Mouse (Mus musculus) midbrain, embryonic 15.5 days (tissue): ENCODE measurements around the gene Cpa4. TPM values are rescaled to one million over a fixed set of nuclear protein-coding genes. Genes with fewer than 3 reads are reported as not detected.
A peak's percentile ranks its signal among the peaks of the same experiment; 100 is the strongest.

Experiments
- ATAC-seq: fragments of 200-750 bp; cut with Nextera tagmentation; replicated peaks from 2 replicates; pipeline ENCODE4 v1.8.0; 2017; ENCODE audit warnings: moderate TSS enrichment
- H3K27ac ChIP-seq: fragments of 300-500 bp; sonication (generic); 2 replicates; pipeline ENCODE4 v1.5.1; 2015; ENCODE audit warnings: mild to moderate bottlenecking, inconsistent platforms
- H3K27me3 ChIP-seq: fragments of 300-500 bp; sonication (generic); replicated peaks from 2 replicates; pipeline ENCODE4 v1.6.1; 2015; ENCODE audit warnings: inconsistent platforms
- H3K36me3 ChIP-seq: fragments of 300-500 bp; sonication (generic); replicated peaks from 2 replicates; pipeline ENCODE4 v1.6.1; 2015; ENCODE audit warnings: inconsistent platforms
- H3K4me1 ChIP-seq: fragments of 300-500 bp; sonication (generic); 2 replicates; pipeline ENCODE4 v1.6.1; 2015; ENCODE audit warnings: inconsistent platforms
- H3K4me2 ChIP-seq: fragments of 300-500 bp; sonication (generic); 2 replicates; pipeline ENCODE4 v1.6.1; 2015; ENCODE audit warnings: inconsistent platforms, mild to moderate bottlenecking, moderate library complexity
- H3K4me3 ChIP-seq: fragments of 300-500 bp; sonication (generic); 2 replicates; pipeline ENCODE4 v1.5.1; 2015; ENCODE audit warnings: mild to moderate bottlenecking, inconsistent platforms
- H3K9ac ChIP-seq: fragments of 300-500 bp; sonication (generic); 2 replicates; pipeline ENCODE4 v1.6.1; 2015; ENCODE audit warnings: mild to moderate bottlenecking, inconsistent platforms
- H3K9me3 ChIP-seq: fragments of 300-500 bp; sonication (generic); 2 replicates; pipeline ENCODE4 v1.6.1; 2016; ENCODE audit warnings: inconsistent platforms
- whole genome bisulfite sequencing: fragments of 180-500 bp; shearing (Covaris S2); methylation state at CpG from one replicate; pipeline ENCODE4 v1.1.7; 2015; ENCODE audit warnings: mixed read lengths; 5-methylcytosine and 5-hydroxymethylcytosine counted together
- polyA plus RNA-seq: library from polyadenylated mRNA; unstranded; fragments of >200 nt; fragmentation: Nextera tagmentation; extraction: Ambion mirVana; gene quantifications from 2 replicates; pipeline ENCODE4 v1.2.1, GENCODE M21; 2015

The Cpa4 gene
- polyA plus RNA-seq, 1 experiment from 2014 or later, result 1.0 TPM

GRCm38 (mm10) chr6:30545689-30546088 is 22.5 kb upstream of the Cpa4 start:
- 77% methylated on average over 7 of the region's 7 CpGs for WGBS
- Histone ChIP-seq H3K27me3 (no peaks in the 10 kb centered on the region), H3K4me3 (no peak overlapping the region), H3K4me1 (peaks cover 49% of the 10 kb centered on the region), H3K4me2 (no peak overlapping the region), H3K36me3 (no peaks in the 10 kb centered on the region), H3K9me3 (no peaks in the 10 kb centered on the region), H3K9ac (no peak overlapping the region), H3K27ac (peak overlapping the region; percentile 27; the same call in 1 of the 2 replicates)
- no peak for ATAC-seq

DNA sequence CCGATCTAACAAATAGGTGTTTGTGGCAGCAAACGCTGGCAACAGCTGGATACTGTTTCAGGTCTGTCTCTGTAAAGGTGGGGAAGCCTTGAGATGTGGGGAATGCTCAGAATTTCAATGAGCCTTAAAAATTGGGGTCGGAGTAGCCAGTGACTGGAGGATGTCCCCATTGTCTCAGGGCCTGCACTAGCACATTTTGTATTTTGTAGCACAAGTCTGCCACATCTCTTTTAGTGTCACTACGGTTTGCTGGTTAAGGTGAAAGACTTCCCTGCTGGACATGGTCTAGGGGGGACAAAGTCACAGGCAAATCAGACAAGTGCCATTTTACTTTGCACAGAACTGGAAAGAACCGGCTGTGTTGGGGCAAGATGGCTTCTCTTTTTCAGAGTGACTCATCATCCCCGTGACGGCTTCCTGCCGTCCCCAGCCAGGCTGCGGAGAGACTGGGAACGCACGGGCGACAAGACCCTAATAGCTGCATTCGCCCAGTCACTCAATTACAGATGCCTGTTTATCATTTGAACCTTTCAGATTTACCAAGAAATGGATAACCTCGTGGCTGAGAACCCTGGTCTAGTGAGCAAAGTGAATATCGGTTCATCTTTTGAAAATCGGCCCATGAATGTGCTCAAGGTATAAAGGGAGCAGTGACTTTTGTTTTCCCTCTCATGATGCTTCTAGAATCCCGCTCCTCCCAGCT is 21.4 kb upstream of the Cpa4 start:
- peak; percentile 70 for ATAC-seq
- Histone ChIP-seq H3K9me3 (no peaks in the 10 kb centered on the region), H3K27ac (peak overlapping the region; percentile 89), H3K4me3 (peak overlapping the region; percentile 13), H3K27me3 (no peaks in the 10 kb centered on the region), H3K4me1 (peaks cover 51% of the 10 kb centered on the region), H3K9ac (peak overlapping the region; percentile 27; the same call in 1 of the 2 replicates), H3K4me2 (peak overlapping the region; percentile 45), H3K36me3 (no peaks in the 10 kb centered on the region)
- WGBS, result 5% methylated on average over 17 of the region's 17 CpGs

DNA sequence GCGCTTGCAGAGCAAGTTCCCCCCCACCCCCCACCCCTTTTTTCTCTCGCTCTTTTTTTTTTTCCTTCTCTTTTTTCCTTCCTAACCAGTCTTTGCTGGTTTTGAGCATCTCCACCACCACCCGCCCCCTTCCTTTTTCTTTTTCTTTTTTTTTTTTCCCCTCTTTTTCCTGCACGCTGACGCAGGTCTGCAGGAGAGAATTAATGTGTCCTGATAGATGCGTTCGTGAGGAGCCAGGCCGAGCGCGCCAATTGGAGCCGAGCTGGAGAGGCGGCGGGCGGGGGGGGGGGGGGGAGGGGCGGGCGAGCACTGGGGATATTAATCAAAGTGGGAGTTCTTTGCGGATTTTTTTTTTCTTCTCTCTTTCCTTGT is 20.9 kb upstream of the Cpa4 start:
- ATAC-seq, result peak; percentile 69
- Histone ChIP-seq H3K4me1 (peaks cover 55% of the 10 kb centered on the region), H3K4me2 (peak overlapping the region; percentile 45), H3K9me3 (no peaks in the 10 kb centered on the region), H3K27me3 (no peaks in the 10 kb centered on the region), H3K9ac (peak overlapping the region; percentile 27; the same call in 1 of the 2 replicates), H3K4me3 (peak overlapping the region; percentile 13; the same call in 1 of the 2 replicates), H3K27ac (peak overlapping the region; percentile 89), H3K36me3 (no peaks in the 10 kb centered on the region)
- WGBS, result 0% methylated on average over 17 of the region's 17 CpGs

DNA sequence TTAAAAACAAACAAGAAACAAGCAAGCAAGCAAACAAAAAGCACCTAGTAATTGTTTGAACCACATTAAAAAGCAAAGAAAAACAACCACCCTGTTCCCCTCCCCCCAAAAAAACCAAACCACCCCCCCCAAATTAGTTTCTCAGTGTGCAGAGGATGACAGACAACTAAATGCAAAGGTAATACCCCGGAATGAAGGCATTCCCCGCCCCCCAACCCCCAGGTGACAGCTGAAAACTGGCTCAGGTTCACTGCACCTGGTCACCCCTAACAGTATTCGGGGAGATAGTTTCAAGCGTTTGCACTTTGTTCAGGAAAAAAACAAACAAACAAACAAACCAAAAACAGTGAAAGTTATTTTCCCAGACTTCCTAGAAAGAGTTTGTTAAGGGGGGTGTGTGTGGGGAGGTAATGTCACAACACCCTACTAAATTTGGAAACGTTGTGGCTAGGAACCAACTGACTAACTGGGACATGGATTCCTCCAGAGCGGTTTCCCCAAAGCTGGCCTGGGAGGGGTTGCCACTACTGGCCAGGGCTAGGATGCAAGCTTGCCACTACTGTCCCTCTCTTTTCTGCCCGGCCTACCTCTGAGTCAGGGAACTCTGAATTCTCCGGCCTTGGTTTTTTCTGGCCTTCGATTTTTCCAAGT is 20.4 kb upstream of the Cpa4 start:
- Histone ChIP-seq H3K4me2 (peak overlapping the region; percentile 45), H3K9me3 (no peaks in the 10 kb centered on the region), H3K9ac (no peak overlapping the region), H3K27me3 (no peaks in the 10 kb centered on the region), H3K27ac (peak overlapping the region; percentile 89), H3K4me3 (no peak overlapping the region), H3K4me1 (peaks cover 59% of the 10 kb centered on the region), H3K36me3 (no peaks in the 10 kb centered on the region)
- 25% methylated on average over 9 of the region's 9 CpGs for WGBS
- no peak for ATAC-seq

DNA sequence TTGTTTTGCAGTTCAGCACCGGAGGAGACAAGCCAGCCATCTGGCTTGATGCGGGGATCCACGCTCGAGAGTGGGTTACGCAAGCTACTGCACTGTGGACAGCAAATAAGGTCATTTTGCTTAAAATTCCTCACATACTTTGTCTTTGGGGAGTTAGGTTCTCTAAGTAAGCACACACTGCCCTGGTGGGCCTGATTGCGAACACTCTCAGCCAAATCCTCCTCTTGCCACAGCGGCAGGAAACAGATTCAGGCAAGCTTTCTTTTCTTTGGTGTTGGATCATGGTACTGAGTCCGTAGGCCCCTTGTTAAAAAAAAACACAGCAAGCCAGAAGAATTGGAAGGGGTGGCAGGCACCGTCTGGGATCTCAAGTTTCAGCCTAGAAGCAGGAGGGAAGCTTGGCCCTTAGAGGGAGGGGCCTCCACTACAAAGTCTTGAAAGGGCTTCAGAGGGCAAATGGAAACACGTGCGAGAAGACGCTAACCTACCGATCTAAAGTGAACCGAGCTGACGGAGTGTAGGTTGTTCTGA is 18.9 kb upstream of the Cpa4 start:
- no peak for ATAC-seq
- H3K36me3 ChIP-seq, result no peaks in the 10 kb centered on the region
- no peak overlapping the region for H3K4me3 ChIP-seq
- H3K27ac ChIP-seq, result peak overlapping the region; percentile 66
- 13% methylated on average over 15 of the region's 15 CpGs for WGBS
- peaks cover 53% of the 10 kb centered on the region for H3K4me1 ChIP-seq
- H3K27me3 ChIP-seq, result no peaks in the 10 kb centered on the region
- no peaks in the 10 kb centered on the region for H3K9me3 ChIP-seq
- 0 out of 2 replicates have a peak overlapping the region, but pooled peaks have one; percentile 3 for H3K4me2 ChIP-seq
- H3K9ac ChIP-seq, result no peak overlapping the region

DNA sequence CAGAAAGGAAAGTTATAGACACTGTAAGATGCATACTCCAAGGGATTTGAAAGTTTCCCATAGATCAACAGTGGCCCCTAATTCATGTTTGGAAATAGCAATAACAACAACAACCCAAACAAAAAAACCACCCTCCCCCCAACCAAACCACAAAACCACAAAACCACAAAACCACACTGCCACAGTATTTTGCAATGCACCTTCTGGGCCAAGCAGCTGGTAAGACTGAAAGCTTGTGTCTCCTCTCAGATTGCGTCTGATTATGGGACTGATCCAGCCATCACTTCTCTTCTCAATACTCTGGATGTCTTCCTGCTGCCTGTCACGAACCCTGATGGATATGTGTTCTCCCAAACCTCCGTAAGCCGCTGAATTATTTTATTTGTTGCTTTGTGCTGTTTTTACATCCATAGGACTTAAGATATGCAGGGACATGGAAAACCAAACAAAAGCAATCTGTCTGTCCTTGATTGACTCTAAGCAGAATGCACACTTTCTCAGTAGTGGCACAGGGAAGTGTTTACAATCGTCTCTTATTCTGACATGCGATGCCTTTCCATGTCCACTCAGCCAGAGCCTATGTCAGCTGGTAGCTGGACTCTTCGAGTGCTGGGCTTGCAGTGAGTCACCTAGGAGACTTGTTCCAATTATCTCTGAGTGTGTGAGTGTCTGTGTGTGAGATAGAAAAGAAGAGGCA is 17.5 kb upstream of the Cpa4 start:
- no peaks in the 10 kb centered on the region for H3K36me3 ChIP-seq
- H3K4me3 ChIP-seq, result no peak overlapping the region
- no peaks in the 10 kb centered on the region for H3K27me3 ChIP-seq
- no peak overlapping the region for H3K9ac ChIP-seq
- peak overlapping the region; percentile 88 for H3K27ac ChIP-seq
- 47% methylated on average over 7 of the region's 7 CpGs for WGBS
- no peaks in the 10 kb centered on the region for H3K9me3 ChIP-seq
- no peak overlapping the region for H3K4me2 ChIP-seq
- ATAC-seq, result no peak
- peaks cover 51% of the 10 kb centered on the region for H3K4me1 ChIP-seq

- Histone ChIP-seq H3K9ac (no peak overlapping the region), H3K4me3 (no peak overlapping the region), H3K27me3 (no peaks in the 10 kb centered on the region), H3K4me1 (peaks cover 46% of the 10 kb centered on the region), H3K9me3 (no peaks in the 10 kb centered on the region), H3K36me3 (no peaks in the 10 kb centered on the region), H3K4me2 (no peak overlapping the region), H3K27ac (peak overlapping the region; percentile 88)
- no peak for ATAC-seq
These were observed 17.0 kb upstream of the Cpa4 start for GRCm38 (mm10) chr6:30551193-30551515.

DNA sequence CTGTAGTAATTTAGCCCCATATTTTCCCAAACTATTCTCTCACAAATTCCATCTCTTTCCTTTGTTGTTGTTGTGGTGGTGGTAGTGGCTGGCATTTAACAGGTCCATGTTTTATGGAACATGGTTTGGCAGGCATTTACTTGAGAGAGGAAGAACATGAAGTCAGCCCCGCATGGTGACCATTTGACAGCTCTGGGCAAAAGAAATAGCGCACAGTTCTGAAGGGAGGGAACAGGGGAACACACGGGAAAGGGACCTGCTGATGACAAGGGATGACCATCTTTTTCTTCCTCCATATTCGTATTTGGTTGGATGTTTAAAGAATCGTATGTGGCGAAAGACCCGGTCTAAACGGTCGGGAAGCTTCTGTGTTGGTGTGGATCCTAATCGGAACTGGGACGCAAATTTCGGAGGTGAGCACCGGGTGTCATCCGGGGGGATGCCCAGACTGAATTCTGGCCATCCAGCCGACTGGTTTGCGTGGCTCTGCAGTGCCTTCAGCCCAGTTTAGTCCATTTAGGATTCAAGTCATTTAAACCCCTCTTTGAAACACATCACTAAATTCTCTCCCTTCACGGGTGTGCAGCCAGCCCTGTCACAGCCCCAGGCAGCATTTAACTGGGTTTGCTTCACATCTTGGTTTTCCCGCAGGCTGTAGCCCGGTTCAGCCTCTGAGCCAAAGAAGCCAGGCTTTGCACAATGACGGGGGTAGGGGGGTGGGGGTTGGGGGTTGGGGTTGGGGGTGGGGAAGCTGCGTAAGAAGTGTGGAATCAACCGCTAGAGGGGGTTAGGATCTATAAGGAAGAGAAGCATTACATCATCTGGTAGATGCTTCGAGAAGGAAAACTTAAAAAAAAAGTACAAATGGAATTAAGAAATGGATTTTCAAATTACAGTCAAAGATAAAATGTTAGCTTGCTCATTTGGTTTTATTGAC is 16.3 kb upstream of the Cpa4 start:
- peak; percentile 75 for ATAC-seq
- Histone ChIP-seq H3K36me3 (no peaks in the 10 kb centered on the region), H3K4me1 (peaks cover 38% of the 10 kb centered on the region), H3K9ac (peak overlapping the region; percentile 44), H3K9me3 (no peaks in the 10 kb centered on the region), H3K4me3 (peak overlapping the region; percentile 23), H3K27me3 (no peaks in the 10 kb centered on the region), H3K4me2 (peak overlapping the region; percentile 50), H3K27ac (peak overlapping the region; percentile 88)
- 9% methylated on average over 23 of the region's 23 CpGs for WGBS

DNA sequence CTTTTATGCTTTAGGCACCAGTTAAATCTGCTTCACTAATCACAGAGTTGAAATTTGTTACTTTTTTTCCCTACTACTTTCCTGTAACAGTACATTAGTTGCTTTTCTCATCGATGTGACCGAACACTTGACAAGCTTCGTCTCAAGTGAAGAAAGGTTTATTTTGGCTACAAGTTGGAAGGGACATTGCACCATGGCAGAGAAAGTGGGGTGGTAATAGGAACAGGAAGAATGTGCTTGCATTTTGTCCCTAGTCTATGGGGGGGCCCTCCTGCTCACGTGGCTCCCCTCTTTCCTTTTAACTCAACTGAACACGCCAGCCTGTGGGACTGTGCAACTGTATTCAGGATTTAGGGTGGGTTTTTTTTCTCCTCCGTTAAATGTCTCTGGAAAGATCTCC is 15.5 kb upstream of the Cpa4 start:
- ATAC-seq, result no peak
- no peak overlapping the region for H3K4me3 ChIP-seq
- H3K9ac ChIP-seq, result no peak overlapping the region
- H3K36me3 ChIP-seq, result no peaks in the 10 kb centered on the region
- no peaks in the 10 kb centered on the region for H3K27me3 ChIP-seq
- H3K4me2 ChIP-seq, result 0 out of 2 replicates have a peak overlapping the region, but pooled peaks have one; percentile 50
- H3K9me3 ChIP-seq, result no peaks in the 10 kb centered on the region
- H3K4me1 ChIP-seq, result peaks cover 32% of the 10 kb centered on the region
- 49% methylated on average over 6 of the region's 6 CpGs for WGBS
- H3K27ac ChIP-seq, result peak overlapping the region; percentile 88

- H3K9me3 ChIP-seq, result no peaks in the 10 kb centered on the region
- ATAC-seq, result no peak
- H3K27ac ChIP-seq, result no peak overlapping the region
- no peak overlapping the region for H3K4me3 ChIP-seq
- H3K4me1 ChIP-seq, result peaks cover 25% of the 10 kb centered on the region
- H3K4me2 ChIP-seq, result no peak overlapping the region
- no peak overlapping the region for H3K9ac ChIP-seq
- H3K36me3 ChIP-seq, result no peaks in the 10 kb centered on the region
- 73% methylated on average over 7 of the region's 7 CpGs for WGBS
- H3K27me3 ChIP-seq, result no peaks in the 10 kb centered on the region
These were observed 14.7 kb upstream of the Cpa4 start for GRCm38 (mm10) chr6:30553381-30554010.

GRCm38 (mm10) chr6:30554092-30554491 is 14.1 kb upstream of the Cpa4 start:
- Histone ChIP-seq H3K4me3 (no peak overlapping the region), H3K4me2 (no peak overlapping the region), H3K36me3 (no peaks in the 10 kb centered on the region), H3K27me3 (no peaks in the 10 kb centered on the region), H3K9me3 (no peaks in the 10 kb centered on the region), H3K4me1 (peaks cover 22% of the 10 kb centered on the region), H3K27ac (no peak overlapping the region), H3K9ac (no peak overlapping the region)
- ATAC-seq, result no peak
- 89% methylated on average over 5 of the region's 5 CpGs for WGBS
